Mouse (Mus musculus) embryonic facial prominence, embryonic 12.5 days (tissue): Measurements from ENCODE around the gene Bcl2l12. TPM values are rescaled to one million over a fixed set of nuclear protein-coding genes. Genes with fewer than 3 reads are reported as not detected.

Experiments
- ATAC-seq: fragments of 200-750 bp; cut with Nextera tagmentation; 2 replicates; pipeline ENCODE4 v1.8.0; 2017; ENCODE audit not compliant: insufficient number of reproducible peaks, insufficient read depth, low FRiP score, low TSS enrichment
- H3K27ac ChIP-seq: fragments of 300-500 bp; sonication (generic); 2 replicates; pipeline ENCODE4 v1.5.1; 2016; ENCODE audit warnings: mild to moderate bottlenecking
- H3K27me3 ChIP-seq: fragments of 300-500 bp; sonication (generic); 2 replicates; pipeline ENCODE4 v1.6.1; 2016; ENCODE audit warnings: mild to moderate bottlenecking, moderate library complexity
- H3K36me3 ChIP-seq: fragments of 300-500 bp; sonication (generic); 2 replicates; pipeline ENCODE4 v1.6.1; 2016; ENCODE audit warnings: mild to moderate bottlenecking
- H3K4me1 ChIP-seq: fragments of 300-500 bp; sonication (generic); 2 replicates; pipeline ENCODE4 v1.6.1; 2016
- H3K4me2 ChIP-seq: fragments of 300-500 bp; sonication (generic); replicated peaks from 2 replicates; pipeline ENCODE4 v1.6.1; 2016; ENCODE audit warnings: mild to moderate bottlenecking, moderate library complexity
- H3K4me3 ChIP-seq: fragments of 300-500 bp; sonication (generic); 2 replicates; pipeline ENCODE4 v1.5.1; 2016; ENCODE audit warnings: mild to moderate bottlenecking
- H3K9ac ChIP-seq: fragments of 300-500 bp; sonication (generic); 2 replicates; pipeline ENCODE4 v1.6.1; 2016; ENCODE audit warnings: mild to moderate bottlenecking, moderate library complexity
- H3K9me3 ChIP-seq: fragments of 300-500 bp; sonication (generic); 2 replicates; pipeline ENCODE4 v1.6.1; 2016; ENCODE audit warnings: mild to moderate bottlenecking, moderate library complexity
- WGBS: fragments of 180-500 bp; shearing (Covaris S2); methylation state at CpG from one replicate; pipeline ENCODE4 v1.1.7; 2016; 5-methylcytosine and 5-hydroxymethylcytosine counted together
- polyA plus RNA-seq: library from polyadenylated mRNA; unstranded; fragments of >200 nt; fragmentation: Nextera tagmentation; extraction: Ambion mirVana; gene quantifications from 2 replicates; pipeline ENCODE4 v1.2.1, GENCODE M21; 2016

Gene Bcl2l12
- polyA plus RNA-seq, 1 experiment from 2014 or later: 79.9 TPM

DNA sequence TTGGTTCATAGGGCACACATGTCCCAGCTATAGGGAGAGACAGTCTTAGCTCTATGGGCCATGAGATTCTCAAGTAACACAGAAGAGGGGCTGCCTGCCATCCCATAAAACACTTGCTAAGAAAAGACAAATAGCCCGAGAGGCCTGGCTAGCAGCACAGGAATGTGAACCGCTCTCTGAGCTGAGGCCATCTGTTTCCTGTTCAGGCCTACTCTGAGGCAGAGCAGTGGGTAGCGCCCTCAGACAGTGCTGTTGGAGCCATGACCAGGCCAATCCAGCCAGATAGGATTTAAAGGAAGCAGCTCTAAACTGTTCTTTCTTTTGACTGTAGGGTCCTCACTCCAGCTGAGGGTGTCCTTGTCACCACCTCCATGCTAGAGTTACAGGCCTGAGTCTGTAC, 6.0 kb upstream of the Bcl2l12 start:
- Histone ChIP-seq H3K36me3 (peaks cover 99% of the 10 kb centered on the region), H3K27me3 (no peaks in the 10 kb centered on the region), H3K4me3 (no peak overlapping the region), H3K9ac (no peak overlapping the region), H3K9me3 (no peaks in the 10 kb centered on the region), H3K27ac (no peak overlapping the region), H3K4me1 (0 out of 2 replicates have a peak, but pooled peaks cover 3% of the 10 kb centered on the region), H3K4me2 (no peak overlapping the region)
- no peak for ATAC-seq
- WGBS: 58% methylated on average over 3 of the region's 3 CpGs

DNA sequence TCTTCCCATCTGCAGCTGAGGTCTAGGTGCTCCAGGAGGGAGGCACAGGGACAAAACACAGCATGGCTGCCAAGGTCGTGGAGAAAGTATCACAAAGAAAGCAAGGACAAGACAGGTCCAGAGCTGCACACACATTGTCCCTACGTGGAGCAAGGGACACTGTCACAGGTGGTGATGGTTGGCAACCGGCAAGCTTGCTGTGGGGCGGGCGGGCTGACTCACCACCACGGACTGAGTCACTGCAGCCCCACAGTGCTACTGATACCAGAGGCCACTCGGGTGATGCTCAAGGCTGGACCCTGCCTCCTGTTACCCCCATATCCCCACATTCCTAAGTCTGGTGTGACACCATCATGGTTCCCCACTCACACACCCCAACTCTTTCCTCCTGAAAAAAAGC, 3.9 kb upstream of the Bcl2l12 start:
- 90% methylated on average over 7 of the region's 7 CpGs for WGBS
- no peak for ATAC-seq
- Histone ChIP-seq H3K4me3 (no peak overlapping the region), H3K9me3 (no peaks in the 10 kb centered on the region), H3K27ac (no peak overlapping the region), H3K9ac (no peak overlapping the region), H3K36me3 (peaks cover 78% of the 10 kb centered on the region), H3K27me3 (no peaks in the 10 kb centered on the region), H3K4me2 (no peak overlapping the region), H3K4me1 (peaks cover 14% of the 10 kb centered on the region; the same call in 1 of the 2 replicates)

GRCm38 (mm10) chr7:45000539-45001114, 2.1 kb upstream of the Bcl2l12 start:
- no peak overlapping the region for H3K9ac ChIP-seq
- WGBS: 89% methylated on average over 21 of the region's 21 CpGs
- peaks cover 24% of the 10 kb centered on the region for H3K4me1 ChIP-seq
- H3K4me3 ChIP-seq: no peak overlapping the region
- no peaks in the 10 kb centered on the region for H3K9me3 ChIP-seq
- no peak for ATAC-seq
- H3K36me3 ChIP-seq: peaks cover 62% of the 10 kb centered on the region
- H3K27ac ChIP-seq: no peak overlapping the region
- H3K27me3 ChIP-seq: no peaks in the 10 kb centered on the region
- no peak overlapping the region for H3K4me2 ChIP-seq

GRCm38 (mm10) chr7:44999753-45000152, 1.2 kb upstream of the Bcl2l12 start:
- ATAC-seq: no peak
- no peaks in the 10 kb centered on the region for H3K9me3 ChIP-seq
- no peaks in the 10 kb centered on the region for H3K27me3 ChIP-seq
- no peak overlapping the region for H3K27ac ChIP-seq
- peaks cover 62% of the 10 kb centered on the region for H3K36me3 ChIP-seq
- no peak overlapping the region for H3K4me3 ChIP-seq
- H3K4me1 ChIP-seq: peaks cover 25% of the 10 kb centered on the region
- H3K4me2 ChIP-seq: no peak overlapping the region
- no peak overlapping the region for H3K9ac ChIP-seq
- 79% methylated on average over 11 of the region's 11 CpGs for WGBS

DNA sequence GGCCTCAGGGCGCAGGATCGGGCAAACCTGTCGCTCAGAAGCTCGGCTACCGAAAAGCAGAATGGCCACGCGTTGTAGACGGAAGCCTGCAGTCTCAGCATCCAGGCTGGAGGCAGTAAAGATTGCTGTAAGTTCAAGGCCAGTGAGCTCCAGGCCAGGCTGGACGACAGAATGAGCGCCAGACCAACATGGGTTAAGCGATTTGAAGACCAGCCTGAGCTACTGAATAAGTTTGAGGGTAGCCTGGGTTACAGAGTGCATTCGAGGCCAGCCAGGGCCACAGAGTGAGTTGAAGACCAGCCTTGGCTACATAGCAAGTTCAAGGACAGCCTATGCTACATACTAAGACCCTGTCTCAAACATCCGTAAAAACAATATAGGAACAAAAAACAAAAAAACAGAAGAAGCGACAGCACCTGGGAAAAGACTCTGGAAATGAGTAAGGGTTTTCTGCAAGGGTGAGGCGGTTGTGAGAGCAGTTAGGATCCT, 528 bp downstream of the Bcl2l12 start:
- H3K4me3 ChIP-seq: peak overlapping the region; percentile 74
- peaks cover 25% of the 10 kb centered on the region for H3K4me1 ChIP-seq
- H3K9me3 ChIP-seq: no peaks in the 10 kb centered on the region
- peak overlapping the region; percentile 85 for H3K27ac ChIP-seq
- no peaks in the 10 kb centered on the region for H3K27me3 ChIP-seq
- H3K36me3 ChIP-seq: peaks cover 62% of the 10 kb centered on the region
- no peak for ATAC-seq
- H3K9ac ChIP-seq: peak overlapping the region; percentile 83
- WGBS: 4% methylated on average over 15 of the region's 15 CpGs
- H3K4me2 ChIP-seq: peak overlapping the region; percentile 89

GRCm38 (mm10) chr7:44997231-44997939, 1.1 kb downstream of the Bcl2l12 start, which contains the start of gene Irf3:
Irf3 (plus strand) TSS chr7:44997648.
- under 1% methylated on average over 43 of the region's 43 CpGs for WGBS
- ATAC-seq: peak; percentile 88
- Histone ChIP-seq H3K4me2 (peak within 1 kb of the TSS; percentile 89), H3K27me3 (no peaks in the 10 kb centered on the region), H3K36me3 (peaks cover 62% of the 10 kb centered on the region), H3K9me3 (no peaks in the 10 kb centered on the region), H3K4me3 (peak within 1 kb of the TSS; percentile 74), H3K9ac (peak within 1 kb of the TSS; percentile 83), H3K27ac (peak within 1 kb of the TSS; percentile 85), H3K4me1 (peaks cover 25% of the 10 kb centered on the region)

GRCm38 (mm10) chr7:44996672-44997071, 1.8 kb downstream of the Bcl2l12 start:
- Histone ChIP-seq H3K9me3 (no peaks in the 10 kb centered on the region), H3K4me2 (peak overlapping the region; percentile 89), H3K27ac (peak overlapping the region; percentile 85), H3K9ac (peak overlapping the region; percentile 83), H3K36me3 (peaks cover 62% of the 10 kb centered on the region), H3K4me3 (peak overlapping the region; percentile 74), H3K27me3 (no peaks in the 10 kb centered on the region), H3K4me1 (peaks cover 25% of the 10 kb centered on the region)
- ATAC-seq: no peak
- 11% methylated on average over 10 of the region's 10 CpGs for WGBS

GRCm38 (mm10) chr7:44986879-44987718, 11.4 kb downstream of the Bcl2l12 start:
- WGBS: 1% methylated on average over 29 of the region's 29 CpGs
- Histone ChIP-seq H3K9me3 (no peaks in the 10 kb centered on the region), H3K4me3 (peak overlapping the region; percentile 96), H3K27ac (peak overlapping the region; percentile 96), H3K4me1 (peaks cover 25% of the 10 kb centered on the region), H3K36me3 (peaks cover 26% of the 10 kb centered on the region), H3K9ac (peak overlapping the region; percentile 69), H3K27me3 (no peaks in the 10 kb centered on the region), H3K4me2 (peak overlapping the region; percentile 62)
- ATAC-seq: no peak; the same call in none of the 2 replicates

DNA sequence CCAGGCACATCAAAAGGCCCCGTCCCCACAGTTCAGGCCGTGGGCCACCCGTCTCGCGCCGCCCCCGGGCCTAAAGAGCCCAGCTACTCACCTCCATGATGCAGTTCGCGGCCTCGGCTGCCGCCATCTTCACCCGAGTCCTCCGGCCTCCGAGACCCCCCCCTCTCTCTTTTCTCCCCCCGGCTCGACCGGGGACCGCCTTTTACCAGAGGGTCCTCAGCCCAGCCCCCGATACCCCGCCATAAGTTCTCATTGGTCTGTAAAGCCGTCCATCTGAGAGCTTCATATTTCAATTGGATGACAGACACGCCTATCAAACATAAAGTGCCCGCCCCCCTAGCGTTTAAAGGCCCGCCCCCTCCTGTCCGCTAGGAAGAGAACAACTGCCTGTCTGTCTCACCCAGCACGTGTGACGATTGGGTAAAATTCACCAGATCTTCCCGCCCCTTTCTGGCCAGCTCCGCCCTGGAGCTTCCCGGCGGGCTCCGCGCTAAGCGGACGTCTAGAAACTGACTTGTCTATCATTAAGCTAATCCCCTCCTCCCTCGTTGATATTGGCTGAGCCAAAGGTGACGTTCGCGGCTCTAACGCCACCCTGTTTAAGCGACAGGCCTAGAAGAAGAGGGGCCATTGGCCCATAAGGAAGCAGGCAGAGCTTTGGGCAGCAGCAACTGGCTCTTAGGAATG, 12.2 kb downstream of the Bcl2l12 start, which contains the start of gene Prmt1:
Gene Prmt1 (minus strand): TSS at position 377 of the 687 bp plus-strand sequence.
- WGBS: under 1% methylated on average over 42 of the region's 42 CpGs
- H3K36me3 ChIP-seq: peaks cover 26% of the 10 kb centered on the region
- H3K27ac ChIP-seq: peak within 1 kb of the TSS; percentile 96
- H3K9me3 ChIP-seq: no peaks in the 10 kb centered on the region
- peaks cover 25% of the 10 kb centered on the region for H3K4me1 ChIP-seq
- no peaks in the 10 kb centered on the region for H3K27me3 ChIP-seq
- H3K4me2 ChIP-seq: peak within 1 kb of the TSS; percentile 67
- H3K9ac ChIP-seq: peak within 1 kb of the TSS; percentile 97
- peak; percentile 97 for ATAC-seq
- H3K4me3 ChIP-seq: peak within 1 kb of the TSS; percentile 96

DNA sequence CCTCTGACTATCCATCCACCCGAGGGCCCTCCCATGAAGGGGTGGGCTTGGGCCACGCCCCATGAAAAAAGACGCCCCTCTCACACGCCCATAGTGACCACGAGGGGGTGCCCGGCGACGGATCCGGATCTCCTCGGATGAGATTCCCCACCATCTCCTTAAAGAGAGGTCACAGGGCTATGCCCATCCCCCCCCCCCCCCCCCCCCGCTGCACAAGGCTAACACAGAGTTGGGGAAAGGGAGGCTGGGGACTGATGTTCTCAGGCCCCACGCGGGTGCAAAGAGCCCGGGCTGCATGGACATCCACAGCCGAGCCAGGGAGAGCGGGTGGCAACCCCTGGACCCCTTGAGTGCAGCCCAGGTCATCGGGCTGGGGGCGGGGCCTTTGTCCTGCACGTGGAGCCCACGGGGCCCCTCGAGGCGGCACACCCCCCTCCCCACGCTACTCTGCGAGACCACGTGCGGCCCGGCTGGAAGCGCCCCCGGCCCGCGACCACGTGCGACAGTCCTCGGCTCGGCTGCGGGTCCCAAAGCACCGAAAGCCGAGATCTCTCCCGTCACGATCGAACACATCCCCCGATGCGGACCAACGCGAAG, 12.8 kb downstream of the Bcl2l12 start:
- no peak for ATAC-seq
- WGBS: under 1% methylated on average over 44 of the region's 45 CpGs

More for the DNA sequence above, 12.8 kb downstream of the Bcl2l12 start:
- no peaks in the 10 kb centered on the region for H3K27me3 ChIP-seq
- H3K9me3 ChIP-seq: no peaks in the 10 kb centered on the region
- peaks cover 25% of the 10 kb centered on the region for H3K4me1 ChIP-seq
- peaks cover 27% of the 10 kb centered on the region for H3K36me3 ChIP-seq
- peak overlapping the region; percentile 95 for H3K27ac ChIP-seq
- H3K4me3 ChIP-seq: peak overlapping the region; percentile 96
- peak overlapping the region; percentile 97 for H3K9ac ChIP-seq
- H3K4me2 ChIP-seq: peak overlapping the region; percentile 67
